Mouse (Mus musculus) left cerebral cortex, adult 8-10 months (tissue): ENCODE data around the gene Dixdc1. TPM values are rescaled to one million over a fixed set of nuclear protein-coding genes. Genes with fewer than 3 reads are reported as not detected.

Experiments used
- DNase-seq, 2 experiments: peaks; one replicate each; pipeline ENCODE4 v3.0.0; 2022; ENCODE audit warnings: low spot score in 2 of 2
- total RNA-seq, 4 experiments: library from RNA; stranded (reverse); gene quantifications; 2 replicates each; pipeline ENCODE4 v1.2.4; 2022

Gene Dixdc1
- total RNA-seq, 4 experiments from 2014 or later, result 67.0 to 85.3 (median 71.8) TPM

DNA sequence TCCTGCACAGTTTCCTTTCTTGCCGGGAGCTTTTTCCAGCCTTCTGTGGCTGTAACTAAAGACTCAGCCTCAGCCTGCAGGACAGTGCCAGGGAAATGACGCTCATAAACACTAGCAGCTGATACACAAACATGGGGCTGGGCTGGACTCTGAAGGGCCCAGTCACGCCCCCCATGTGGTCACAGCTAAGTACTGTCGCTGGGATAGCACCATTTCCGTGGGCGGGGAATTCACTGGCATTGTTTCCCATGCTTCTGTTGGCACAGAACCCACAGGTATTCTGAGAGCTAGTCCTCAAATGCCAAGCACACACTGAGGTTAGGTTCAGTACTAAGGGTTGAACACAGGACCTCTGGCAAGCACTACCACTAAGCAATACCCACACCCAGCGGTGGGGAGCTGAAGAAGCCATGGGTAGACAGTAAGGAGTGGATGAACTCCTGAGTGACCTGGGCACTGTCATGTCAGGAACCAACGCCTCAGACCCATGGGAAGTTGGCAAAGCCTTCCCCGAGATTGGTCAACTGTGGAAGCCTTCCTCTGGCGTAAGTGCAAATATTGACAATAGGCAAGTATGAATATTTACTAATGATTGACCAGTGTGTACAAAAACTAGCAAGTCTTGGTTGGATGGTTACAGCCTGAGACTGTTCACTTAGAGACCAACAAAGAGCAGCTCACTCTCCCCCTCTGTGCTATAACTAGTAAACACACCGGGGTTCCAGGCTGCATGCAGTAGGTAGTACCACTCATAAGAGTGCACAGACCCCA lies 38.2 kb downstream of the Dixdc1 start:
- DNase-seq, result peak in 1 of 2 experiments; percentile 32

DNA sequence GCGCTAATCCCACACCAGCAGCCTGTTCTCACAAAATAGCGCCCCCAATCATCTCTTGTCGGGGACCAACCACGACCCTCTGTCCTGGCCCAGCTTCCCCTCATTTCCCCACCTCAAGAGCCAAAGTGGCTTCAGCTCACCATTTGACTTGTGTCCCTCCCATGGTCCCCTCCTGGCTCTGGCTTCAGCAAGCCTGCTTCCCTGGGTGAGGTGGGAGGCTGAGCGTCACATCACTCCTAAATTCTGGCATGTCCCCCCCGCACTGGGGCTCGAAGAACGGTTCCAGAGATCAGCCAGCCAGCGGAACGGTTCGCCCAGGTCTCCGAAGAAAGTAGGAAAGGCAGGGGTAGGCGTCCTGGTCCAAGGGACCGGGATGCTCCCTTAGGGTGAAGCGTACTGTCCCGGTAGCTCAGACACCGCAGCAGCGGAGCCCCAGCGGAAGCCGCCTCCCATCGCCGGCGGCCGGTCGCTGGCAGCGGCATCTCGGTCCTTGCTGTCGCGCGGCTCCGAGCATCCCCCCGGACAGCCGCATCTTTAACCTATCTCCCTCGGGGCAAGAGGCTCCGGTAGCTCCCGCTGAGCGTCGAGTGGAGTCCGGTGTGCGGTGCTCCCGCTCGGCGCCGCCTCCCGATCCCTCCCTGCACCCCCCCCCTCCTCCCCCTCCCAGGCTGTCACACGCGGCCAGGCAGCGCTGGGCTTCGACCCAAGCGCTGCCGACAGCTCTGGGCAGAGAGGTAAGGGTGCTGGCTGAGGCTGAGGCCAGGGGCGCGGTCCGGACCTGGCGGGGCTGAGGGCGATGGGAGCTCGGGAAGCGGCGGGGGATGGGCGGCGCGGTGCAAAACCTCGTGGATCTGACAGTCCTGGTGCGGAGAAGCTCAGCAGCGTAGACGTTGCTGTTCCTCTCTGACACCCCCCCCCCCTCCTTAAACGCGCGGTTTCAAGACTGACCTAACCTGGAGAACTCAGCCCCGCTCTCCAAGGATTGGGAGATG lies 40.6 kb downstream of the Dixdc1 start:
- DNase-seq, result peak; percentile 51 to 63

DNA sequence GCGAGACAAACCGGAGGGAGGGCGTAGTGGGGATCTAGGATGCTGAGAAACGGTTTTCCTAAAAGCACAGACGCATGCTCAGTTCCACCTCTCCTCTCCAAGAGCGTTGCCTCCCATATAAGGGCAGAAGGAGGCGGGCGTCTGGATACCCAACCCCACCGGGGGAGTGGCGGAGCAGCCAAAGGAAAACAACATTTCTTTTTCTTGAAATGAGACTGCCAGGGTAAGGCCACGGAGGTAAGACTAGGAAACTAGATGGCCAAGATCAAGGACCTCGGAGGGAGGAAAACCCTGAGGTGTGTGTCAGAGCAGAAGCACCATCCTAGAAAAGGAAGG lies 41.6 kb downstream of the Dixdc1 start:
- DNase-seq, result peak; percentile 66 to 83

DNA sequence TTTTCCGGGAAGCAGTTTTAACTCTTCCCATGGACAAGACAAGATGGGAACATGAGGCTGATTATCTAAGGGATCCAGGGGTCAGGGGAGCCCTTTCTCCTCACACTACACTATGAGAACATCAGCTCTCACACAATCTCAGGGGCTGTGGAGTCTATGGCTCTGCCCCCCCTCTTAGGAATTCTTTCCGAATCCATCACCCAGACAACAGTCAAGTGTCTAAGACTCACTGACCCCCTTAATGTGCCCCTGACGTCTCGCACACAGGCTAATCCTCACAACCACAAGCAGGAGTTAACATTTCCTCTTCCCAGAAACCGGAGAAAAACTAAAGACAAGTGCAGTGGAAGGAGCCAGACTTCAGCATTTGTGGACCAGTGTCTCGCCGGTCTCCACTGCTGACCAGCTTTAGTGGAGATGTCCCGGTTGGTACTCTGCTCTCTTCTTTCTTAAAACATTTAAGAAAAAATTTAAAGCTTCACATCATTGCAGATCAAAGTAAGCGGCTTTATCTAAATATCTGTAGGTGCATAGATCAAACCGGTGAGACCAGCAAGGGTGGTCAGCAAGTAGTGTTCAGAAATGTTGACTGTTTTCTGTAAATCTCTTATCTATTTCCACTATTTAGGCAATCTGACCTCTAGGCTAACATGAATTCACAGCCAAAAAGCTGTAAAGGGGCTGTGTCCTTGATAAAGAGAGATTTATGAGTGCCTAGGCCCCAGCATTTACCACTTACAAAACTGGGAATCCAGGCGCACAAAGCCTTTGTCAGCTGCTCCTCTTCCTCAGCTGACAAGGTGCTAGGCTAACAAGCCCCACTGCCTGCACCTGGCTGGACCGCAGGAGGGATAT lies 42.2 kb downstream of the Dixdc1 start:
- no peak for DNase-seq

DNA sequence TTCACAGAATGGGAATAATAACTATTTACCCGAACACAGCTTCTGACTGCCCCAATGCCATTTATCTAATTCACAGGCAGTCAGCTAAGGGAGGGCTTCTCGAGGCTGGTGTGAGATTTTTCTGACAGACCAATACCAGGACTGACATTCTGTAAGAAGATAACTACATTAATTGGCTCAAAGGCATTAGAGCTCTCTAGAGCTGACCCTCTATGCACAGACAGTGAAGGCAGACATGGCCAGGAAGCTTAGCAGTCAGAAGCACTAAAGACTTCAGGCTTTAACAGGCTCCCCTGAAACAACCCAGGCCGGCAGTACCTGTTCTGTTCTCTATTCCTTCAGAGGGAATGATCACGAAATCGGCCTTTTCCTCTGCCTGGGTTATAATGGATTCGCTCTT lies 44.2 kb downstream of the Dixdc1 start:
- DNase-seq, result no peak

DNA sequence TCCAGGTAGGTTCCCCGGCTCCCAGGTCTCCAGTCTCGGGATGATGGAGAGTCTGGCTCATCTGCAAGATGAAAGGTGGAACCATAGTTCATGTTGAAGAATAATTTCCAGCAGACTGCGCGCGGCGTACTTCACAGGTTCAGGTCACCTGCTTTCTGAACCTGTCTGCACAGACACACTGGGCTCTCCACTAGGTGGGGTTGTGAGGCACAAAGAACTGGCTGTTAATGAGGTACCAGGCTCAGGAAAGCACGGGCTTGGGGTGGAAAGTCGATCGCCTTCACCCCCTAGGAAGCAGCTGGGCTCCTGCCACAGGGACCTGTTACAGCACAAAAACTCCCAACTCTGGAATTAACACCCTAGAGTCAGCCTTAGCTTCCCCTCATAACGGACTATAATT lies 45.7 kb downstream of the Dixdc1 start:
- no peak for DNase-seq

DNA sequence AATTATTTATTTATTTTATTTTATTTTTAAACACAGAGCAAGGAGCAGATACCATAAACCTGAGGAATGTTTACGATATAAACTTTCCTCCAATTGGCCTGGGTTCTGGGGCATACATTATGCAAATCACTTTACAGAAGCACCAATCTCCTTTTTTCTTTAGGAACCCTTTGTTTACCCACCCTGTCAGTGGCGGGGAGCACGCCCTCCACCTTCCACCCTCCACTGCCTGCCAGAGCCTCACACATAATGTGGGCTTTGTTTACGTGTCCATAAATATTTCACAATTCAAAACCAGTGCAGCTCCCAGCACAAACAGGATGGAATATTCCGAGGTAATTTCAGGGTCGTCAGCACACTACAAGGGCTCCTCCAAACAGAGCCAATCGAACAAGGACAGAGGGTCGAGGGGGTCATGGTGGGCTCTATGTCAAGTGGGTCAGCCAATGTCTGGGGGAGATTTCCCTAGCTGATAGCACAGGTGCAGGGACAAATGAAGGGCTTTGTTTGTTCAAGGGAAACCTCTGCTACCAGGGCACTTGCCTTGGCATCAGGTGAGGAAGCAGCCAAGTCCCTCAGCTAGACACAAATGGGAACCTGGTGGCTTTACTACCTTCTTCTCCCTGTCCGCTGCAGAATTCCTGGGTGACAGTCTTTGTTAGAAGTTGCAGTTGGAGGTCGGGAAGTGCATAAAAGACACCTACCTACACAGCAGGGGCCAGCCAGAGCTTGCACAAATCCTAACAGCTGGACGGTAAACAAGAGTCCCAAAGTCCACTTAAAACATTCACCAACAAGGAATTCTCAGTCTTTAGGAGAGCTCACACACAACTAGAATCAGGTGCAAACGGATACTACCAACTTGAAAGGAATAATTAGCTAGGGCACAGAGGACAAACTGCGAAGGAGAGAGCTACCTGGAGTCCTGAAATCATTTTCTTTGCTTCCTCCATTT lies 46.4 kb downstream of the Dixdc1 start:
- no peak for DNase-seq

DNA sequence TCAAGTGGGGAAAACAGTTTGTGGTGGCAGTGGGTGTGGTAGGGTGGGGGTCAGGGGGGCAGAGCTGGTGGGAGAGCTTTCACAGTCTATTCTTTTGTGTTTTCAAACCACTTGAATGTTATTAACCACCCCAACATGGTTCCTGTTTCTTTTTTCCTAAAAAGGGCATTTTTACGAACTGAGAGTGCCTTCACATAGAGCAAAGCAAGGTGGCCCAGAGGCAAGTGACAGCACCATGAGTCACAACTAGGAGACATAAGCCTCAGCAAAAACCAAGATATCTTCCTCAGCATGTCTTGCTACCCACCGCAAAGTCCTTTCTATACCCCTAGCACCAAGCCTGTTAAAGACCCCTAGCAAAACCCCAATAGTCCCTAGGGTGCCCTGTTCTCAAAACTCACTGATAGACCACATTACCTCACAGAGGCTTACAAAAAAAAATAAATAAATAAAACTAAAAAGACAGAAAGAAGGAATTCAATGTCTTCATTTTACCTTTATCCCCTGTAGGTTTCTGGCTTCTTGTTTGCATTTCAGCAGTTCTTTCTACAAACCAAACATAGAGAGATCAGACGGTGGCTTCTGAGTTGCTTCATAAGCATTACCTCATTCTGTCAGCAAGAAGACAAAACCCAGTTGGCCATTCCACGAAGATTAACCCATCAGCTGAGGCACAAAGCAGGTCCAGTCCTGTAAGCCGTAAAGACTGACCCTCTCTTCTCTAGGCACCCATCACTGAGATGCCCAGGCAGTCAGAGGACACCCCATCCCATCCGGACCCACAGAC lies 52.3 kb downstream of the Dixdc1 start:
- no peak for DNase-seq

DNA sequence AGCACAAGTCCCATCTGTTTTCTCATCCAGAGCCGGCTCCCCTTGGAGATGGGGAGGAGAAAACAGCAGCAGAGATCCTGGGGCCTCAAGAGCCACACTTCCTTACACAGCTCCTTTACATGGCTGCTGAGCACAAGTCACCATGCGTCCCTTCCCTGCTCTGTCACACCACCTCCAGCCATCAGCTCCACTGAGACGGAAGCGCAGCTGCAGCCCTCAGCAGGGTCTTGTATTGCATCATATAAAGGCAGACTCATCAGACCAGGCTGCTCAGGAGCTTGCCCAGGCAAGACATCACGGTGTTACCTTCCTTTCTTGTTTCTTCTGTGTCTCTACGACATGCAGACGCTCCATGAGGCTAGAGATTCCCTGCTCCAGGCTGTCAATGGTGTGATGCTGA lies 57.6 kb downstream of the Dixdc1 start:
- no peak for DNase-seq

DNA sequence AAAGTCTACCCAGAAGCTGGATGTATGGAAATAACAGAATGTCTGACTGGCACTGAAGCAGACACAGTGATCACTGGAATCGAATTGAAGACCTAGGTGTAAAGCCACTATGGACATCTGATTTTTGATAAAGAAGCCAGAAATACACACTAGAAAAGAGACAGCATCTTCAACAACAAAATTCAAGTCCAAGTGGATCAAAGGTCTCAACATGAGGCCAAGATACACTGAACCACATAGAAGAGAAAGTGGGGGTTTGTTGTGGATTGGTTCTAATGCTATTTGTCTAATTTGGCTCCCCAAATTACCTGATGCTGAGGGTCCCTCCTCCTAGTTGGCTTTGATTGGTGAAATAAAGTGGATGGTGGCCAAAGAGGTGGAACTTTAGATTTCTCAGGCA lies 59.9 kb downstream of the Dixdc1 start:
- DNase-seq, result no peak

DNA sequence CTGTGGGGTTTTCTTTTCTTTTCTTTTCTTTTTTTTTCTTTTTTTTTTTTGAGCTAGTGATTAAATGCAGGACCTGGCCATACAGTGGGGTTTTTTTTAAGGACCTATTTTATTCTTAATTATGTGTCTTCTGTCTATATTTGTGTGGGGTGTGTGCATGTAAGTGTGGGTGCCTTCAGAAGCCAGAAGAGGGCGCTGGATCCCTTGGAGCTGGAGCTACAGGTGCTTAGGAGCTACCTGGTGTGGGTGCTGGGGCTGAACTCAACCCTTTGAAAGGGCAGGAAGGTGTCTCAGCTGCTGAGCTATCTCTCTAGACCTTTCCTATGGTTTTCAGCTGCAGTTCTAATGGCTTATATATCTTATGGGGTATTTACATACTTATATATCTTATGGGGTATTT lies 64.5 kb downstream of the Dixdc1 start:
- no peak for DNase-seq

DNA sequence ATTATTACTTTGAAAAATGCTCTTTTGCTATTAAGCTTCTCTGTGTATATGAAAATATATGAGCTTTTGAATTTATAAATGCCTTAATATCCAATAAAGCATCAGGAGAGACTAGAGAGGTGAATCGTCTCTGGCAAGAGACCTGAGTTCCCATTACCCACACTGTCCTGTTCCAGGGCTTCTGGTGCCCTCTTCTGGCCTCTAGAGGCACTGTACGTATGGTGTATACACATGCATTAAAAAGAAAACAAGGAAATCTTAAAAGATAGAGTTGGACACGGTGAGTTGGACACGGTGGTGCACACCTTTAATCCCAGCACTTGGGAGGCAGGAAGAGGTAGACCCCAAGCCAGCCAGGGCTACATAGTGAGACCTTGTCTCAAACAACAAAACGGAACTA lies 68.6 kb downstream of the Dixdc1 start:
- no peak for DNase-seq

DNA sequence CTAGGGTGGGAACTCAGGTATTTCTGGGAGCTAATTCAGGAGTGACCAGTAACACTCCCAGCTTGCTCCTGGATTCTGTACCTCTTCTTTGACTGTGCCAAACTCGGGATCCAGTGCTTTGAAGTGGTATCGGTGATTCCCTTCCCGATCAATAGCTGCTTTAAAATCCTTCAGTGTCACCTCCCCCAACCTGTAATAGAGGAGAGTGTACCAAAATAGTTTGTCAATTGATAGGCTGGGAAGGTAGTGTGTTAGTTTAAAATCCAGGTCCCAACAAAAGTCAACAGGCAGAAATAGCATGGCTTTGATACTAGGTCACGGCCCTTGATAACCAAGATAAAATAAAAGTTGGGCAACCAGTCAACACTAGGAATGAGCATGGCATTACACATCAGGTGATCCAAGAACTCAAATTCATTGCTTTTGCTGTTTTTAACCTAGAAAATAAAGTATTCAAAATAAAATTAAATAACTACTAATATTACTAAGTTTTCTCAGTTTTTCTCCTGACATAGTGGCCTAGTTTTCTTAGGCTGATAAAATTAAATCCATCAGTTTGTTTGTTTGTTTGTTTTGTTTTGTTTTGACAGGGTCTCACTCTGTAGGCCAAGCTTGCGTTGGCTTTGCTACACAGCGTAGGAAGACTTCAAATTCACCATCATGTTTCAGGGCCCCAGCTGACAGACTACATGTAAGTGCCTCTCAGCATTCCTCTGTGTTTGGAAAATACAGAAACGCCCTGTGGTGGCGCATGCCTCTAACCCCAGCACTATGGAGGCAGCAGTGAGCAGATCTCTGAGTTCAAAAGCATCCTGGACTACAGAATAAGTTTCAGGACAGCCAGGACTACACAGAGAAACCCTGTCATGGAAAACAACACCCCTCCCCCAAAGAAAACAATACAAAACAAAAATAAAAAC lies 71.5 kb downstream of the Dixdc1 start:
- no peak for DNase-seq

DNA sequence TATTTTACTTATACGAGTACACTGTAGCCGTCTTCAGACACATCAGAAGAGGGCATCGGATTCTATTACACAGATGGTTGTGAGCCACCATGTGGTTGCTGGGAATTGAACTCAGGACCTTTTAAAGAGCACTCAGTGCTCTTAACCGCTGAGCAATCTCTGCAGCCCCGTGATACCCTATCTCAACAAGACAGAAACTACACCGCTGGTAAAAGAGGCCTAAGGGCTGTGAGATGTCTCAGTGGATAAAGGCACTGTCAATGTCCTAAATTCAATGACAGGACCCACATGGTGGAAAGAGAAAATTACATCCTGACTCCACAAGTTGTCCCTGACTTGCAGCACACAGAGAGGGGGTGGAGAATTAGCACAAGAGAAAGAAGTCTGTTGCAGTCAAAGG lies 72.9 kb downstream of the Dixdc1 start:
- no peak for DNase-seq

DNA sequence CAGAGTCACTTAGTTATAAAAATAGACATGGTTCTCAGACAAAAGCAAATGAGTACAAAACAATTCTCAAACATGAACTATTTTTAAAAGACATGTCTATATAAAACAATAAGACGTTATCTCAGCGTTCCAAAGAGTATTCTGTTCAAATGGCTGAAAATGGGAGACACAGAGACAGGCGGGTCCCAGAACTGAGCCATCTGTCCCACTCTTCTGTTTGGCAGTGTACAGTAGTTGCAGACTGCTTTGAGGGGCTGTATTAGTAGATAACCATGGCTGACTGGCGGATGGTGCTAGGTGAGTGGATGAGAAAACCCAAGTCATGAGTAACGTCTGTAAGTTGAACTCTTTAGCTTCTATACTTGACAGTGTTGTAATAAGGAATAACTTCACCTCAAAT lies 74.5 kb downstream of the Dixdc1 start:
- no peak for DNase-seq

DNA sequence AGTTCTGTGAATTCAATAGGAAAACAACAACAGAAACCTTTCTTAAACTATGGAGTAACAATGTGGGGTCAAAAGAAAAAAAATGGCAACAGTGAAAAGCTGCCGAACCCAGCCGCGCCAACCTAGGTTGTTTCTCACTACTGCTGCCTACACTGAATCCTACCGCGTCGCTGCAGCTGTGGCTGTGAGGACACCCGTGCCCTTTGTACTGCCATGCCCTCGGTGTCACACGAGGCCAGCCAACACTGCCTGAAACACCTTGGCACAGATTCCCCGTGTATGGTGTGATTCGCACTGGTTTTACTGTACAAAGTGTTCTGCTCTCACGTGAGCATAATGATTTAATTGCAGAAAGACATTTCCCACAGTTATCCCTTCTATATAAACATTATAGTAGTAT lies 78.9 kb downstream of the Dixdc1 start:
- no peak for DNase-seq

DNA sequence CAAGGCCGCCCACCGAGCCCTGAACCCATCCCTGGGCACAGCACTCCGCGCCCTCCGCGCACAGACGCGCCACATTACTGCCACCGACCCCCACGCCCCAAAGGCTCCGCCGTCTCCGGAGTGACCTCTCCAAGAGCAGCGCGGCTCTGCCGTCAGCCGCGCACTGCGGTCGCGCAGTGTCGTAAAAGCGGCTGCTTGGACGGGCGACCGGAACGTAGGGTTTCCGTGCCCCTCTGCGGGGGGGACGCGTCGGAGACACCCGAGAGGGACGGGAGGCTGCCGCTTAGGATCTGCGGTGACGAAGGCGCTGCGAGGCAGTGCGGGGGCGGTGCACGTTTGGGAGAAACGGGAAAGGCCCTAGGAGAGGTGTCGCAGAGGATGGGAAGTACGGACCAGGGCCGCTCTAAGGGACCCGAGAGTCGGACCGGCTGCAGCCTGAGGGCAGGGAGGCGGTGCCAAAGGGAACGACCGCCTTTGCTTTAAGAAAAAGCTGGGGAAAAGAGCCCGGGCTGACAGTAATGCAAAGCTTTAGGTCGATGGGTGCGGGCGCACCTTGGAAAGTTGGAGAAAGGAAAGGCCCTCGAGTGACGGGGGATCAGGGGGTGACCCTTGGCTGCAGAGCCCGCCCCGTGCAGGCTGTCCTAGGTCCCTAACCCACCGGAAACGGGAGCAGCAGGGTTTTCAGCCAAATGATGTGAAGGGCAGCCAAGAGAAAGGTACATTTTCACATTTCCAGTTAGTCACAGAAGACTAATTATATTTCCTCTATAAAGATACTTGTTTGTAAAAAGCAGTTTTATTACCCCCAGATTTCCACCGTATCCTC lies 79.7 kb downstream of the Dixdc1 start, which contains the start of gene Dlat:
Gene Dlat (minus strand): TSS at position 389 of the 826 bp plus-strand sequence.
- peak; percentile 85 to 88 for DNase-seq
